Mouse (Mus musculus): ENCODE measurements around the gene Prlhr.

Gene Prlhr

DNA sequence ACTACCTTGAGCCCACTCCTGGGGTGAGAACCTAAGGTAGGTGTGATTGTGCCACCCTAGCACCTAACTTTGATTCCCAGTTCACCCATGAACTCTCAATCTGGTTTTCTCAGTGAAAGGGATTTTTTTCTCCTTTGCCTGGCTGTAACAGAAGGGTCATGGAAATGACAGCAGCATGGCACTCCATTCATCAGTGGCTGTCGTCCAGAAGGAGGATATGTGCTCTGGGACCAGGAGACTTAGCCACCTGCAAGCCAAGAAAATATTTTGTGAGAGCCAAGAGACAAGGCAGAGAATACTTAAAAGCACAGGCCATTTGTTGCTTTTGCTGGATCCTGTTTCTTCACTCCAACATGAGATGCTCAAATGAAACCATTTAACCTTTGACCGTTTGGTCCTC is 6.6 kb downstream of the Prlhr start:
- no peaks in the 10 kb centered on the region for H3K36me3 ChIP-seq (ENCODE audit: control insufficient read depth, insufficient read depth, low read length, poor library complexity, severe bottlenecking)
- H3K27me3 ChIP-seq (ENCODE audit: control insufficient read depth, insufficient read depth, low read length, poor library complexity, severe bottlenecking), result no peaks in the 10 kb centered on the region
- DNase-seq (ENCODE audit: low read depth, low spot score), result no peak

DNA sequence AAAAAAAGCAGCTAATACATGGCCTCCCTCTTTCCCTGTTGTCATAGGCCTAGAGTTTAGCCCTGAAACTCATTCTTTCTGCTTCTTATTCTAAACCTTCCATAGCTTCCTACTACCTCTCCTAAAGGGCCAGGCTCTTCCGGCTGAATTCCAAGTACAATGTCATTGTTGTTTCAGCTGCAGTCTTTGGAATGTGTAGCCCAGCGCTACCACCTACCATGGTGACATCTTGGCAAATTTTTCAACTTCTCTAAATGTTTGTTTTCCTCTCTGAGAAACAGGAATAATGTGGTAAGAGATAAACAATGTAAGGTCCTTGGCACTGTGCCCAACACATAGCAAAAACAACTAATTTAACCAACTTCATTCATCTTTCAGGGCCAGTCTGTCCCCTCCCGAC is 8.4 kb downstream of the Prlhr start:
- Histone ChIP-seq H3K36me3 (ENCODE audit: control insufficient read depth, insufficient read depth, low read length, poor library complexity, severe bottlenecking) (no peaks in the 10 kb centered on the region), H3K27me3 (ENCODE audit: control insufficient read depth, insufficient read depth, low read length, poor library complexity, severe bottlenecking) (no peaks in the 10 kb centered on the region)
- no peak for DNase-seq (ENCODE audit: low read depth, low spot score)

DNA sequence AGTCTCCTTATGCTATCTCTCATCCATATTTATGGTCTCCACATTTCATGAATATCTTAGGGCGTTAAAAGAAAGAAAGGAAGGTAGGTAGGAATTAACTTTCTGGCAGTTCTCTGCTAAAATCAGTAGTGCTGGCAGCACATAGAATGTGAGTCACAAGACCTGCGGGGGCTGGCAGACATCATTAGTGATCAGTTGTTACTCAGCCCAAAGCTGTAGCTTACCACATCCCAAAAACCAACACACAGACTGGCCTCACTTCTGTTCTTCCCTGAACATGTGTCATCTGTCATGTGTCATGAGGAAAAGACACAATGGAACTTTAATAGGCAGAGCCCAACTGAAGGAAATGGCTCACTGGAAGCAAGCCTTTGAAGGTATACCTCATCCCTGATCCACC is 9.0 kb downstream of the Prlhr start:
- H3K27me3 ChIP-seq (ENCODE audit: control insufficient read depth, insufficient read depth, low read length, poor library complexity, severe bottlenecking), result no peaks in the 10 kb centered on the region
- H3K36me3 ChIP-seq (ENCODE audit: control insufficient read depth, insufficient read depth, low read length, poor library complexity, severe bottlenecking), result no peaks in the 10 kb centered on the region
- no peak for DNase-seq (ENCODE audit: low read depth, low spot score)

DNA sequence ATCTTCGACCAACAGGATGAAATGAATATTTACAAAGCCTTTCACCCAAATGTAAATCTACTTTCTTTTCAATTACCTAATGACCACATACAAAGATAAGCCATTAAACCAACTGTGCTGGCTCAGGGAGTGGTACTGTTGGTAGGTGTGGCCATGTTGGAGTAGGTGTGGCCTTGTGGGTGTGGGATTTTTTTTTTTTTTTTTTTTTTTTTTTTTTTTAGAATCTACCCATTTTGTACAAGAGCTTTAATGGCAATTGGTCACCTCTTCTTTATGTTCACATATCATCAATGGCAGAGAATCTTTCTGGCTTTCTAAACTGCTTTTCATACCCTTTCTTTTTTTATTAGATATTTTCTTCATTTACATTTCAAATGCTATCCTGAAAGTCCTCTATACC is 12.3 kb downstream of the Prlhr start:
- no peaks in the 10 kb centered on the region for H3K36me3 ChIP-seq (ENCODE audit: control insufficient read depth, insufficient read depth, low read length, poor library complexity, severe bottlenecking)
- H3K27me3 ChIP-seq (ENCODE audit: control insufficient read depth, insufficient read depth, low read length, poor library complexity, severe bottlenecking), result no peaks in the 10 kb centered on the region
- DNase-seq (ENCODE audit: low read depth, low spot score), result no peak

DNA sequence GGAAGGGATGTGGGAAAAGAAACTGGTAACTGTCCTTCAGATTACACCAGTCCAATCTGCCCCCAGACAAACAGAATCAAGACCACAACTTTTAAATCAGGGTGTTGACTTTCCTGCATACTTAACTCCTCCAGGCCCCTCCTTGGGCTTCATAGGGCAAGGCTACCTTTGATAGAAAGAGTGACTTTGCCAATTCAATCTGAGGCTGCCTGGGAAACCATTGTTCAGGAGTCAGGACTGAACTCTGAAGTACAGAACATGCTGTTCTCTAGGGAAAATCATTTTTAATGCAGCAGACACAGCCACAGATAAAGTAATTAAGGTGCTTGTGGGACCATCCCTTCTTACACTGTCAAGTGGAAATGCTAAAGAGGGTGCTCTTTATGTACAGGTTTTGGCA is 27.6 kb downstream of the Prlhr start:
- no peaks in the 10 kb centered on the region for H3K27me3 ChIP-seq (ENCODE audit: control insufficient read depth, insufficient read depth, low read length, poor library complexity, severe bottlenecking)
- no peak for DNase-seq (ENCODE audit: low read depth, low spot score)
- no peaks in the 10 kb centered on the region for H3K36me3 ChIP-seq (ENCODE audit: control insufficient read depth, insufficient read depth, low read length, poor library complexity, severe bottlenecking)

DNA sequence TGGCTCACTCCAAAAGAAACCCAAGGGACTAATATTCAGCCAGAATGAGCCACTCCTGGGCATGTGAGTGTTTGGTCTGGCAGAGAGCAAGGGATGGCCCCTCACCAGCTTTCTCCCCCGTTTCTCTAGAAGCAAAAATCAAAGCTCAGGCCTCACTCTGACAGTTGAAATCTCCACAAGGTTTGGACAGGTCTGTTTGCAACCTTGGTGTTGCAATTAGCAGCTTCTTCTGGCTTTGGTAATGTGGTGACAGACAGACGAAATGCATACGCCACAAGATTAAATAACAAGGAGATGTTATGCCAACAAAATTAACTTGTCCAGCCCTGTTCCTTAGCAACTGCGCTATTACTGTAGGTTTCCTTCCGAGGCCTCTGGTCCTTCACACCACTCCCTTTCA is 28.0 kb downstream of the Prlhr start:
- H3K27me3 ChIP-seq (ENCODE audit: control insufficient read depth, insufficient read depth, low read length, poor library complexity, severe bottlenecking), result no peaks in the 10 kb centered on the region
- no peak for DNase-seq (ENCODE audit: low read depth, low spot score)
- no peaks in the 10 kb centered on the region for H3K36me3 ChIP-seq (ENCODE audit: control insufficient read depth, insufficient read depth, low read length, poor library complexity, severe bottlenecking)

DNA sequence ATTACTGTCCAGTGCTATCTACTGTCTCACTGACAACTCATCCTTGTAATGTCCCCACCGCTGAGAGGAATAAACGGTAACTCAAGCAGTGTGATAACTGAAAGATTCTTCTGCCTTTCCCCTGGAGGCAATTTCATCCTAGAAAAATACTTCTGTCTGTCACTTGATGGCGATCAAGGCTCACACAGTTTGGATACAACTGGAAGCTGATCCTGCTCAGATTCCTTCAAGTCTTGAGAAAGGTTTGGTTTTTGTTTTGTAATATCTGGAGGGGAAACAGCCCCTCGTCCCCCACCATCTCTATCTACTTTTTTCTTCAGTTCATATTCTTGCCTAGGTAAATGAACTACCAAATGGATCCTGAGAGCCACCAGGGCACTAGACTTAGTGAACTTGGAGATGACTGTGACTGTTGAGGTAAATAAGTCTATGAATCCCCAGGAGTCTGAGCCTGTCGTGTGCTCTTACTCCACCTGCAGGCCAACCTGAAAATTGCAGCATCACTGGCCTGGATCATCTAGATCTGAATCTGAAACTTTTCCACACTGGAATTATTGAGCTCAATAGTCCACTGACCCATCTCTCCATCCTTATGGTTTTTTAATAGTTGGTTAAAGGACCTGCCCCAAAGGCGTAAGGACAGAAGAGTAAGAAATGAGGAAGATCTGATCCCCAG is 30.4 kb downstream of the Prlhr start:
- Histone ChIP-seq H3K27me3 (ENCODE audit: control insufficient read depth, insufficient read depth, low read length, poor library complexity, severe bottlenecking) (no peaks in the 10 kb centered on the region), H3K36me3 (ENCODE audit: control insufficient read depth, insufficient read depth, low read length, poor library complexity, severe bottlenecking) (no peaks in the 10 kb centered on the region)
- peak; percentile 24 for DNase-seq (ENCODE audit: low read depth, low spot score)

DNA sequence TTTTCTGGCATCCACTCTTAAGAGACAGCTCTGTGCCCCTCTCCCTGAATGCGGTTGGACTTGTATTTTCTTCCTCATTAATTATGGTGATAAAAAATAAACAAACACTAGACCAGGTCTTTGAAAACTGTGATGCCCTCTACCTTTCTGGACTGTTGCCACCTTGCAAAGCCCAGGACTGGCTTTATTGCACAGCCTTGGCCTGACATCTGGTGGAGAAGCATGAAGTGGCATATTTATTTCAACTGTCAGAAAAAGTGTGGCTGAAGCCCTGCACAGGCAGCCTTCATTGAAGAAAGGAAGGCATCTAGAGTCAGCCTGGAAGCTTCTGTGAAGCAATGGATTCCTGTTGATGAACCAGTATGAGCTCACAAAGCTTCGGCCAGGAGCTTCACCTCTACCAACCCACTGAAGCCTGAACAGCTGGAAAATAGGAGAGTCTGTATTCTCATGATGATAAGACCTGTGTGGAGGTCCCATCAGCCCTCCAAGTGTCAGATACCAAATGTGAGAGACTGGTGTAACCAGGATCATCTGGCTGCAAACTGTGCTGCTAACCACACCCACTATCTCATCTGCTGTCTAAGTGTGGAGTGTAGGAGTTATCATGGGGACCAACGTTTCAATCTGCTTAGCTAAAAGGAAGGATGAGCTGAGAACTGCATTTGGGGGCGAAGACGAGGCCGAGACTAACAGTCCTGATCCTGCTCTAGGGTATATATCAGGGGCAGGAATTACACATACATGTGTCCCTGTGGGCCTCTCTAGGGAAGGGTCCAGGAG is 35.6 kb downstream of the Prlhr start:
- H3K27me3 ChIP-seq (ENCODE audit: control insufficient read depth, insufficient read depth, low read length, poor library complexity, severe bottlenecking), result no peaks in the 10 kb centered on the region; the same call in 1 of the 2 replicates
- DNase-seq (ENCODE audit: low read depth, low spot score), result no peak

DNA sequence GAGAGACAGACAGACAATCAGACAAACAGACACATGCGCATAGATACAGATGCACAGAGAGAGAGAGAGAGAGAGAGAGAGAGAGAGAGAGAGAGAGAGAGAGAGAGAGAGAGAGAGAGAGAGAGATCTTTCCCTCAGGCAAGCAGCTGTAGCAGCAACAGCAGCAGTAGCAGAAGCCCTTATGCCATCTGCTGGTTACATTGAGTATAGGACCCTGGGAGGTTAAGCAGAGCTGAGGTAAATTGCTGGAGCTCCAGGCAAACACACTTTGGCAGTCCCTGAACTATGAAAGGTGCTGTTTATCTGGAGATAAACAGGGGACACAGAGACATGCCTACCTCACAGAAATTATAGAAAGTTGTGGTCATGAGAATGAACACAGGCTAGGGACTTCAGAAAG is 50.5 kb downstream of the Prlhr start:
- no peaks in the 10 kb centered on the region for H3K27me3 ChIP-seq (ENCODE audit: control insufficient read depth, insufficient read depth, low read length, poor library complexity, severe bottlenecking)
- no peaks in the 10 kb centered on the region for H3K36me3 ChIP-seq (ENCODE audit: control insufficient read depth, insufficient read depth, low read length, poor library complexity, severe bottlenecking)
- DNase-seq (ENCODE audit: low read depth, low spot score), result peak; percentile 6

More for the DNA sequence above, 35.6 kb downstream of the Prlhr start:
- H3K36me3 ChIP-seq (ENCODE audit: control insufficient read depth, insufficient read depth, low read length, poor library complexity, severe bottlenecking), result no peaks in the 10 kb centered on the region
